Mouse (Mus musculus): ENCODE results near the gene Suclg2. TPM values are rescaled to one million over a fixed set of nuclear protein-coding genes. Genes with fewer than 3 reads are reported as not detected.

Suclg2 gene
- total RNA-seq, 2 experiments from 2014 or later, result 48.5 to 111 TPM

DNA sequence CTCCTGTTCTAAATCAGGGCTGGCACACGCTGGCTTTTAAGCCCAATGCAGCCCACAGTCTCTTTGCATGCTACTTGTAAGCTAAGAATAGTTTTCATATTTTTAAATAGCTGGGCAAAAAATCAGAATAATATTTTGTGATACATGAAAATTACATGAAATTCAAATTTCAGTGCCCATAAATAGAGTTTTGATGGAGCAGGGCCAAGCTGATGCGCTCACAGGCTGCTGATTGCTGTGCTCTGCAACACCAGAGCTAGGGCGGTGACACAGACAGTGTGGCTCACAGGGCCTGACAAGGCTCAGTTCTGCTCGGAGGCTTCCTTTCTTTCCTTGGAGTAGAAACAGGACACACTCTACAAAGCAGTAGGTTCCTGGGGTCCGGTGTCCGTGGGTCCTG, 232.8 kb downstream of the Suclg2 start:
- ATAC-seq (replicated peaks; ENCODE audit: poor library complexity, severe bottlenecking), result no peak

DNA sequence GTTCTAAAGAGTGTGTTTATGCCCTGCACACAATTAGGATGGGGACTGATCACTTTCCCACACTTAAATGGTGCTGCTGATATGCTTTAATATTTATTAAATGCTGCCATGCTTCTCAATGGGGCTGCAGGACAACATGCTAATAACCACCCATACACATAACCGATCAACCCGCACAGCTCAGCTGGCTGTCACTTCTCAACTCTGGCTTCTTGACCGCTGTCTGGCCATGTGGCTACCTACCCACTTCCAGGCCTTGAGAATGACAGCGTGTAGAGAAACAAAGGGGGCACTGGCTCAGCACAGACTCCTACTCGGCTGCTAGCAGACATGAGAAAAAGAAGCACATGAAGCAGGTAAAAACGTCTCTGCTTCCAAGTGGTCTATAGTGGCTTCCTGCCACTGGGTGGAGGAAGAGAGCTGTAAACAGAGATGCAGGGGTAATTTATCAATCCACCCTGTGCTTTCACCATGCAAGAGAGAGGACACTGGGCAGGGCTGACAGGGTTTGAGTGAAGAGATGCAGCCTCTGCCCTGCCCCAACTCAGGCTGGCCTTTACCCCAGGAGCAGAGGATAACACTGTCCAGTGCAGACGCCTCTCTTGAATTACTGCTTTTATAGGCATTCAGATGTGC, 234.3 kb downstream of the Suclg2 start:
- no peak; the same call in 1 of the 2 replicates for ATAC-seq (replicated peaks; ENCODE audit: poor library complexity, severe bottlenecking)

DNA sequence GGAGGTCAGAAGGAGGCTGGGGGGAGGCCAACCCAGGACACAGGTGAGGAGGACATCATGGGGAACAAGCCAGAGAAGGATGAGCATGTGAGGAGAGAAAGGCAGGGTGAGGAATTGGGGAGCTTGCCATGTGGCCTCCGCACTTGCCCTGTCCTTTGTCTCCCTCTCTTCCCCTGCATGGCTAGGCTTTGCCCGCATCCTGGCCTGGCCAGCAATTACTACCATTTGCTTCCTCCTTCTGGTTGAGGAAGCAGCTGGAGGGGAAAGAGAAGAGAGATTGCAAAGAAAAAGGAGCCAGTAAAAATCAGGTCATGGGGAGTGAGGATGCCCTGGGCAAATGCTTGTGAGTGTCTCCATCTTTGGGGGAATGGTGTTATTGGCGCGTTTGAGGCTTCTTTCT, 234.9 kb downstream of the Suclg2 start:
- ATAC-seq (replicated peaks; ENCODE audit: poor library complexity, severe bottlenecking), result no peak

DNA sequence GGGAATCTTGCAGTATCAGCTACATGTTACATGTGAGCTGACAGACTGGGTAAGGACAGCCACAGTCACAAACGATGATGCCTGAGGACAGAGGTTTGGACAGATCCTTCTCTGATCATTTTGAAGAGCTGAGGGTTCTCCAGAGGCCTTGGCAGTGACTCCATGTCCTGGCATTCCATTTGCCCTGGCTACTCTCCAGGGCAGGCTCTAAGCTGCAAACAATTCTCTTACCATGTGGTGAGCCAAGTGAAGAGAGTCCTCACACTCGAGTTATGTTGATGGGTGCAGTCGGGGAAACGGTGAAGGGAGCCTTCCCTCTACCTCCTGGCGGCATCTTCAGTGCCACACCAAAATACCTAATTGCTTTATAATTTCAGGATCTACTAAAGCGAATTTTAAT, 235.5 kb downstream of the Suclg2 start:
- no peak for ATAC-seq (replicated peaks; ENCODE audit: poor library complexity, severe bottlenecking)

DNA sequence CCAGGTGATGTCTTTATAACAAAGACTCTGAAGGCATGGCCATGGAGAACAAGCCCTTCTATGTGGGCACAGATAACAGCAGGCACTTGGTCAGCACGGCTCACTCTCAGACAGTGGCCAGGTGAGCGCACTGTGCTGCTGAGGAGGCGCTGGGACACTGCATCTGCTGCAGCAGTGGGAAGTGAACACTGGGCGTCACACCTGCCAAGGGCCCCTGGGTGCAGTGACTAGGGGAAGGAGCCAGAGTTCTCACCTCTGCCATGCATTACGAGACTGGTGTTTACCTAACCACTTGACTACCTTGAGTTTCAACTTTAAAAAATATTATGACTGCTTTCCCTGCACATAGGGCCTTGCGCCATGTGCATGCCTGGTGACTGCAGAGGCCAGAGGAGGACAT, 238.8 kb downstream of the Suclg2 start:
- ATAC-seq (replicated peaks; ENCODE audit: poor library complexity, severe bottlenecking), result no peak

DNA sequence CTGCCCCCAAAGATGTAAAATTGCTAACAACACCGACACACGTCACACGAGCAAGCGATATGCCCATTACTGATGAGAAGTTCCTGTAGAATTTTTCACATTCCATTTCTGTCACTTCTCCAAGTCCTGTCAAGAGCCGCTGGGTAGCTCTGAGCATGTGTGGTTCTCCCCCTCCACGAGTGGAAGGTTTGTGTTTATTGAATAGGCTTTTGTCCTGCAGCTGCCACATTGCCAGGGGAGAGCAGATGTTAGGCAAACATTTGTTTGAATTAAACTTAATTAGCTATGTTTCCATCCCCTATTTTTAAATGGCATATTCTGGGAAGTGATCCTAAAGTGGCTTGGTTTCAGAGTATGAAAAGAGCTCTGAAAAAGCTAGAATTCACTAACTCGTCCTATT, 249.1 kb downstream of the Suclg2 start:
- no peak for ATAC-seq (replicated peaks; ENCODE audit: poor library complexity, severe bottlenecking)

DNA sequence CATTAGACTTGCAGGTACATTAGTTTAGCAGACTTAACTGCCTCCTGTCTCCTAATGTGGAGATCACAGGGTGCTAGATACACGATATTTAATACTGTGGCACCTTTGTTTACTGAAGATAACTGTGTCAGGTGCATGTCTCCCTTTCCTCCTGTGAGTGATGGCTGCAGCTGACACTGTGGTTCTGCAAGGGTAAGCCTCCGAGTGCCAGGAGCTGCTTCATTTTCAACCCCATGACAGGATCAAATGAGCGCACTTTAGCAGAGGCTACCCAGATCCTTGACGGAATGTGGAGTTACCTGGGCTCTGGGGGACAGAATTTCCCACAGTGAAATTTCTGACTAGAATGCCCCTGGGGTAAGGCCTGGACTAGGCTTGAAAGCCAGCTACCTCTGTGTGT, 253.3 kb downstream of the Suclg2 start:
- no peak for ATAC-seq (replicated peaks; ENCODE audit: poor library complexity, severe bottlenecking)

DNA sequence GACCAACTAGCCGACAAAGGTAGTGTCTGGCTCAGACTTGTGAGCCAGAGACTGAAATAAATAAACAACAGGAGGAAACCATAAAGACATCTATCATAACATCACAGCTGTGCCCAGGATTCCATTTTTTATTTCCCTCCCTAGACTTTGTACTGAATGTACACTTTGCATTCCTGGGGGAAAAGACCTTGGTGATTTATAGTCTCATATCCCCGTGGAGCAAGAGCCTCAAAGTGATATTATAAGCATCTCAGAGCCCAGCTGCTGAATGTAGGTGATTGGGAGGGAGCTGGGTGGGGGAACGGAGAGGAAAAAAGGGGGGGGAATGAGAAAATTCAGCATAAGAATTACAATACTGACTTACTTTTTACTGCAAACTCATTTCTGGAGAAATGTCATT, 259.2 kb downstream of the Suclg2 start:
- no peak for ATAC-seq (replicated peaks; ENCODE audit: poor library complexity, severe bottlenecking)

DNA sequence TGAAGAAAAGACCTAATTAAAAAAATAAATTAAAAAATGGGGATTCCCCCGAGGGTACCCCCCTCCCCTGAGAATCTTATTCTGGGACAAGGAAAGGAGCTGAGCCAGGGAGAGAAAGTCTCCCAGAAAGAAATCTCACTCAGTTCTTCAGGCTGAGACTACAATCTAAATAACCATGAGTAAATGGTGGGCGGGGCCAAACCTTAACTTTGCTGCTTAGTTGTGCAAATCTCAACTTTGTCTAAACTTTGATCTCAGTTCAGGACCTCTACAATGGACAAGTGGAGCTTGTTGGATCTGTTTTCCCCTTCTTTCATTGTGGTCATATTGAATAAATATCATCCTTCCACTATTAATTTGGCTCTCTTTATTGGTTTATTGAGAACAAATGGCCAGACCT, 272.4 kb downstream of the Suclg2 start:
- ATAC-seq (replicated peaks; ENCODE audit: poor library complexity, severe bottlenecking), result no peak

DNA sequence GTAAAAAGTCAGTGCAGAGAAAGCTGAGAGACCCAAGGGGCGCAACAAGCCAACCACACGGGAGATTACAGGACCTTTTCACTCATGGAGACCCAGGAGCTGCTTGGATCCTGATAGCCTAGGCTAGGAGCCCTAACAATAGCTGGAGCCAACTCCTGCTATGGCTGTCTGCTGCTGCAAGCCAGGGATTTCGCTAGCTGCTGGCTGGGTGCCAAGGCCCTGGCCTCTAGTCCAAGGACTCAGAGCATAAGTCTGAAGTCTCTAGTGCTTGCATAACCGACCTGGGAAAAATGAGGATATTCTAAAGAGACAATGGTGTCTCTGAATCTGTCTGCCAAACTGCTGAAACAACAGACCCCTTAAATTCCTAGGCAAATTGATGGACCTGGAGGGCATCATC, 273.6 kb downstream of the Suclg2 start:
- ATAC-seq (replicated peaks; ENCODE audit: poor library complexity, severe bottlenecking), result no peak
